Mouse (Mus musculus): ENCODE measurements around the gene Rnf11.

The Rnf11 gene

GRCm38 (mm10) chr4:109444951-109445350 is 39.6 kb downstream of the Rnf11 start:
- in situ Hi-C loops (cut with MboI, MseI), result no loop called here

- in situ Hi-C loops (cut with MboI, MseI), result no loop called here
Observed at GRCm38 (mm10) chr4:109444471-109444870, 40.1 kb downstream of the Rnf11 start.

GRCm38 (mm10) chr4:109442649-109443048 is 41.9 kb downstream of the Rnf11 start:
- in situ Hi-C loops (cut with MboI, MseI), result no loop called here

GRCm38 (mm10) chr4:109442126-109442525 is 42.4 kb downstream of the Rnf11 start:
- in situ Hi-C loops (cut with MboI, MseI), result no loop called here

GRCm38 (mm10) chr4:109441000-109441399 is 43.5 kb downstream of the Rnf11 start:
- in situ Hi-C loops (cut with MboI, MseI), result no loop called here

GRCm38 (mm10) chr4:109440381-109440780 is 44.1 kb downstream of the Rnf11 start:
- in situ Hi-C loops (cut with MboI, MseI), result no loop called here

GRCm38 (mm10) chr4:109439825-109440248 is 44.7 kb downstream of the Rnf11 start:
- in situ Hi-C loops (cut with MboI, MseI), result no loop called here

- in situ Hi-C loops (cut with MboI, MseI), result no loop called here
Observed at GRCm38 (mm10) chr4:109439101-109439500, 45.4 kb downstream of the Rnf11 start.

- in situ Hi-C loops (cut with MboI, MseI), result no loop called here
Observed at GRCm38 (mm10) chr4:109437913-109438878, 46.3 kb downstream of the Rnf11 start.

GRCm38 (mm10) chr4:109434256-109434655 is 50.3 kb downstream of the Rnf11 start:
- in situ Hi-C loops (cut with MboI, MseI), result no loop called here

- in situ Hi-C loops (cut with MboI, MseI), result no loop called here
Observed at GRCm38 (mm10) chr4:109433641-109434040, 50.9 kb downstream of the Rnf11 start.

GRCm38 (mm10) chr4:109432668-109433375 is 51.7 kb downstream of the Rnf11 start:
- in situ Hi-C loops (cut with MboI, MseI), result no loop called here

- in situ Hi-C loops (cut with MboI, MseI), result no loop called here
Observed at GRCm38 (mm10) chr4:109430854-109431253, 53.7 kb downstream of the Rnf11 start.

- in situ Hi-C loops (cut with MboI, MseI), result no loop called here
Observed at GRCm38 (mm10) chr4:109430250-109430649, 54.3 kb downstream of the Rnf11 start.

GRCm38 (mm10) chr4:109427058-109427457 is 57.5 kb downstream of the Rnf11 start:
- in situ Hi-C loops (cut with MboI, MseI), result no loop called here

GRCm38 (mm10) chr4:109423438-109423837 is 61.1 kb downstream of the Rnf11 start:
- in situ Hi-C loops (cut with MboI, MseI), result no loop called here

GRCm38 (mm10) chr4:109422436-109422835 is 62.1 kb downstream of the Rnf11 start:
- in situ Hi-C loops (cut with MboI, MseI), result no loop called here

- in situ Hi-C loops (cut with MboI, MseI), result no loop called here
Observed at GRCm38 (mm10) chr4:109421608-109422007, 62.9 kb downstream of the Rnf11 start.

- in situ Hi-C loops (cut with MboI, MseI), result no loop called here
Observed at GRCm38 (mm10) chr4:109420138-109420795, 64.3 kb downstream of the Rnf11 start.

- in situ Hi-C loops (cut with MboI, MseI), result no loop called here
Observed at GRCm38 (mm10) chr4:109419563-109419962, 65.0 kb downstream of the Rnf11 start.

- in situ Hi-C loops (cut with MboI, MseI), result no loop called here
Observed at GRCm38 (mm10) chr4:109419017-109419416, 65.5 kb downstream of the Rnf11 start.

GRCm38 (mm10) chr4:109417998-109418397 is 66.5 kb downstream of the Rnf11 start:
- in situ Hi-C loops (cut with MboI, MseI), result no loop called here

Data from regulatory T cell (primary cell).